Mouse (Mus musculus): Measurements from ENCODE around the gene Abcb5.
A peak's percentile ranks its signal among the peaks of the same experiment; 100 is the strongest.

Abcb5 gene

GRCm38 (mm10) chr12:118848496-118849202 is 117.6 kb downstream of the Abcb5 start:
- peak; percentile 66 for DNase-seq (ENCODE audit: low read depth, low spot score)

- DNase-seq (ENCODE audit: low read depth, low spot score): no peak
These were observed 118.2 kb downstream of the Abcb5 start for GRCm38 (mm10) chr12:118847861-118848495.

GRCm38 (mm10) chr12:118847381-118847780 is 118.8 kb downstream of the Abcb5 start:
- DNase-seq (ENCODE audit: low read depth, low spot score): peak; percentile 17

- peak; percentile 76 for DNase-seq (ENCODE audit: low read depth, low spot score)
These were observed 119.4 kb downstream of the Abcb5 start for GRCm38 (mm10) chr12:118846649-118847321.

GRCm38 (mm10) chr12:118846221-118846620 is 120.0 kb downstream of the Abcb5 start, which contains the start of gene Sp8:
Gene Sp8, plus strand, starts transcription at chr12:118846329.
- DNase-seq (ENCODE audit: low read depth, low spot score): peak; percentile 28

- DNase-seq (ENCODE audit: low read depth, low spot score): no peak
These were observed 120.9 kb downstream of the Abcb5 start for GRCm38 (mm10) chr12:118845351-118845750.

- DNase-seq (ENCODE audit: low read depth, low spot score): no peak
These were observed 121.4 kb downstream of the Abcb5 start for GRCm38 (mm10) chr12:118844841-118845240.

GRCm38 (mm10) chr12:118844111-118844510 is 122.1 kb downstream of the Abcb5 start:
- DNase-seq (ENCODE audit: low read depth, low spot score): no peak

GRCm38 (mm10) chr12:118842671-118843411 is 123.4 kb downstream of the Abcb5 start:
- DNase-seq (ENCODE audit: low read depth, low spot score): peak; percentile 46

GRCm38 (mm10) chr12:118841971-118842550 is 124.2 kb downstream of the Abcb5 start:
- no peak for DNase-seq (ENCODE audit: low read depth, low spot score)

- no peak for DNase-seq (ENCODE audit: low read depth, low spot score)
These were observed 124.8 kb downstream of the Abcb5 start for GRCm38 (mm10) chr12:118841381-118841922.

- no peak for DNase-seq (ENCODE audit: low read depth, low spot score)
These were observed 125.4 kb downstream of the Abcb5 start for GRCm38 (mm10) chr12:118840861-118841260.

- no peak for DNase-seq (ENCODE audit: low read depth, low spot score)
These were observed 125.9 kb downstream of the Abcb5 start for GRCm38 (mm10) chr12:118840301-118840700.

- DNase-seq (ENCODE audit: low read depth, low spot score): no peak
These were observed 126.8 kb downstream of the Abcb5 start for GRCm38 (mm10) chr12:118839398-118839797.

GRCm38 (mm10) chr12:118838260-118838659 is 128.0 kb downstream of the Abcb5 start:
- peak; percentile 37 for DNase-seq (ENCODE audit: low read depth, low spot score)

GRCm38 (mm10) chr12:118837361-118837760 is 128.9 kb downstream of the Abcb5 start:
- DNase-seq (ENCODE audit: low read depth, low spot score): no peak

- peak; percentile 84 for DNase-seq (ENCODE audit: low read depth, low spot score)
These were observed 129.5 kb downstream of the Abcb5 start for GRCm38 (mm10) chr12:118836411-118837341.

GRCm38 (mm10) chr12:118829881-118830280 is 136.3 kb downstream of the Abcb5 start:
- no peak for DNase-seq (ENCODE audit: low read depth, low spot score)

Measured in R1 (cell line).